Mouse (Mus musculus): Measurements from ENCODE around the gene Tcf7l1. TPM values are rescaled to one million over a fixed set of nuclear protein-coding genes. Genes with fewer than 3 reads are reported as not detected.

The Tcf7l1 gene
- polyA plus RNA-seq, 1 experiment from 2014 or later = 5.7 TPM

- no peak for TF ChIP-seq CTCF (IDR thresholded peaks at IDR 0.05; ENCODE audit: low read depth)
- TF ChIP-seq EP300 (IDR thresholded peaks at IDR 0.05; ENCODE audit: low read depth) = no peak
- DNase-seq = no peak
- Histone ChIP-seq H3K27me3 (ENCODE audit: insufficient read depth, low read length) (no peaks in the 10 kb centered on the region), H3K27ac (ENCODE audit: low read depth) (peak overlapping the region; percentile 62), H3K36me3 (replicated peaks; ENCODE audit: insufficient read depth, low read length) (no peaks in the 10 kb centered on the region), H3K9me3 (ENCODE audit: low read length) (no peaks in the 10 kb centered on the region), H3K4me3 (ENCODE audit: low read depth, low read length) (peak overlapping the region; percentile 21; the same call in 1 of the 2 replicates), H3K4me2 (ENCODE audit: low read depth, low read length) (peak overlapping the region; percentile 60), H3K4me1 (ENCODE audit: insufficient read depth) (peaks cover 34% of the 10 kb centered on the region), H3K9ac (replicated peaks) (no peak overlapping the region)
- WGBS (ENCODE audit: insufficient replicate concordance) = 47% methylated on average over 10 of the region's 10 CpGs
- peak; percentile 17; the same call in 1 of the 2 replicates for ATAC-seq
These were observed 44.8 kb downstream of the Tcf7l1 start for GRCm38 (mm10) chr6:72744144-72744800.

- Histone ChIP-seq H3K4me3 (ENCODE audit: low read depth, low read length) (0 out of 2 replicates have a peak overlapping the region, but pooled peaks have one; percentile 21), H3K36me3 (replicated peaks; ENCODE audit: insufficient read depth, low read length) (no peaks in the 10 kb centered on the region), H3K27me3 (ENCODE audit: insufficient read depth, low read length) (no peaks in the 10 kb centered on the region), H3K4me1 (ENCODE audit: insufficient read depth) (peaks cover 29% of the 10 kb centered on the region), H3K4me2 (ENCODE audit: low read depth, low read length) (peak overlapping the region; percentile 60), H3K9me3 (ENCODE audit: low read length) (no peaks in the 10 kb centered on the region), H3K9ac (replicated peaks) (no peak overlapping the region), H3K27ac (ENCODE audit: low read depth) (peak overlapping the region; percentile 62; the same call in 1 of the 2 replicates)
- TF ChIP-seq CTCF (IDR thresholded peaks at IDR 0.05; ENCODE audit: low read depth) (no peak), EP300 (IDR thresholded peaks at IDR 0.05; ENCODE audit: low read depth) (no peak)
- ATAC-seq (peak; percentile 64), DNase-seq (no peak)
- 48% methylated on average over 3 of the region's 3 CpGs for WGBS (ENCODE audit: insufficient replicate concordance)
These were observed 45.4 kb downstream of the Tcf7l1 start for GRCm38 (mm10) chr6:72743624-72744041.

- H3K4me3 ChIP-seq (ENCODE audit: low read depth, low read length) = no peak overlapping the region
- WGBS (ENCODE audit: insufficient replicate concordance) = 75% methylated on average over 7 of the region's 7 CpGs
- DNase-seq (no peak), ATAC-seq (no peak)
- TF ChIP-seq EP300 (IDR thresholded peaks at IDR 0.05; ENCODE audit: low read depth) (no peak), CTCF (IDR thresholded peaks at IDR 0.05; ENCODE audit: low read depth) (no peak)
- no peak overlapping the region for H3K27ac ChIP-seq (ENCODE audit: low read depth)
- H3K9me3 ChIP-seq (ENCODE audit: low read length) = no peaks in the 10 kb centered on the region
- H3K27me3 ChIP-seq (ENCODE audit: insufficient read depth, low read length) = no peaks in the 10 kb centered on the region
- H3K36me3 ChIP-seq (replicated peaks; ENCODE audit: insufficient read depth, low read length) = no peaks in the 10 kb centered on the region
- H3K4me2 ChIP-seq (ENCODE audit: low read depth, low read length) = no peak overlapping the region
- H3K9ac ChIP-seq (replicated peaks) = no peak overlapping the region
- peaks cover 28% of the 10 kb centered on the region for H3K4me1 ChIP-seq (ENCODE audit: insufficient read depth)
These were observed 46.7 kb downstream of the Tcf7l1 start for GRCm38 (mm10) chr6:72742331-72742730.

- Histone ChIP-seq H3K9me3 (ENCODE audit: low read length) (no peaks in the 10 kb centered on the region), H3K9ac (replicated peaks) (no peak overlapping the region), H3K4me2 (ENCODE audit: low read depth, low read length) (peak overlapping the region; percentile 28), H3K27me3 (ENCODE audit: insufficient read depth, low read length) (no peaks in the 10 kb centered on the region), H3K4me1 (ENCODE audit: insufficient read depth) (peaks cover 30% of the 10 kb centered on the region), H3K4me3 (ENCODE audit: low read depth, low read length) (no peak overlapping the region), H3K27ac (ENCODE audit: low read depth) (peak overlapping the region; percentile 39), H3K36me3 (replicated peaks; ENCODE audit: insufficient read depth, low read length) (no peaks in the 10 kb centered on the region)
- WGBS (ENCODE audit: insufficient replicate concordance) = 54% methylated on average over 20 of the region's 20 CpGs
- TF ChIP-seq CTCF (IDR thresholded peaks at IDR 0.05; ENCODE audit: low read depth) (no peak), EP300 (IDR thresholded peaks at IDR 0.05; ENCODE audit: low read depth) (no peak)
- ATAC-seq = peak; percentile 30
- peak; percentile 41 for DNase-seq
These were observed 48.2 kb downstream of the Tcf7l1 start for GRCm38 (mm10) chr6:72740596-72741421.

GRCm38 (mm10) chr6:72736872-72737271 is 52.2 kb downstream of the Tcf7l1 start:
- Histone ChIP-seq H3K4me1 (ENCODE audit: insufficient read depth) (peaks cover 27% of the 10 kb centered on the region), H3K36me3 (replicated peaks; ENCODE audit: insufficient read depth, low read length) (no peaks in the 10 kb centered on the region), H3K27ac (ENCODE audit: low read depth) (no peak overlapping the region), H3K9me3 (ENCODE audit: low read length) (no peaks in the 10 kb centered on the region; the same call in 1 of the 2 replicates), H3K4me2 (ENCODE audit: low read depth, low read length) (no peak overlapping the region), H3K27me3 (ENCODE audit: insufficient read depth, low read length) (no peaks in the 10 kb centered on the region), H3K4me3 (ENCODE audit: low read depth, low read length) (no peak overlapping the region), H3K9ac (replicated peaks) (no peak overlapping the region)
- no peak for ATAC-seq
- TF ChIP-seq CTCF (IDR thresholded peaks at IDR 0.05; ENCODE audit: low read depth) (no peak), EP300 (IDR thresholded peaks at IDR 0.05; ENCODE audit: low read depth) (no peak)
- DNase-seq = no peak
- WGBS (ENCODE audit: insufficient replicate concordance) = 73% methylated on average over 11 of the region's 11 CpGs

- H3K4me2 ChIP-seq (ENCODE audit: low read depth, low read length) = no peak overlapping the region
- no peak overlapping the region for H3K4me3 ChIP-seq (ENCODE audit: low read depth, low read length)
- no peak overlapping the region for H3K9ac ChIP-seq (replicated peaks)
- H3K4me1 ChIP-seq (ENCODE audit: insufficient read depth) = peaks cover 15% of the 10 kb centered on the region
- H3K27ac ChIP-seq (ENCODE audit: low read depth) = 0 out of 2 replicates have a peak overlapping the region, but pooled peaks have one; percentile 16
- ATAC-seq (peak; percentile 49; the same call in 1 of the 2 replicates), DNase-seq (peak; percentile 48)
- no peaks in the 10 kb centered on the region for H3K27me3 ChIP-seq (ENCODE audit: insufficient read depth, low read length)
- no peaks in the 10 kb centered on the region for H3K36me3 ChIP-seq (replicated peaks; ENCODE audit: insufficient read depth, low read length)
- WGBS (ENCODE audit: insufficient replicate concordance) = 18% methylated on average over 12 of the region's 12 CpGs
- H3K9me3 ChIP-seq (ENCODE audit: low read length) = no peaks in the 10 kb centered on the region; the same call in 1 of the 2 replicates
- TF ChIP-seq EP300 (IDR thresholded peaks at IDR 0.05; ENCODE audit: low read depth) (no peak), CTCF (IDR thresholded peaks at IDR 0.05; ENCODE audit: low read depth) (no peak)
These were observed 53.8 kb downstream of the Tcf7l1 start for GRCm38 (mm10) chr6:72735206-72735605.
